Mouse (Mus musculus) ES-E14 (cell line): ENCODE measurements at regions not wholly inside any gene's neighbourhood (a gene's known extent, or its start where the extent isn't known, plus 50 kb on each side); places are given as distances from the start of the nearest gene placed in this dataset.
A peak's percentile ranks its signal among the peaks of the same experiment; 100 is the strongest.

Source experiments
- DNase-seq: peaks from one replicate; pipeline ENCODE4 v3.0.0-alpha.2; 2013; ENCODE audit warnings: low read depth, low spot score
- H3K27ac ChIP-seq: 2 replicates; pipeline ENCODE4 v1.5.1; 2012; ENCODE audit warnings: low read depth, mild to moderate bottlenecking, low read length, moderate library complexity, mixed read lengths; ENCODE audit not compliant: poor library complexity, insufficient read depth, severe bottlenecking
- H3K36me3 ChIP-seq: 2 replicates; pipeline ENCODE4 v1.6.1; 2012; ENCODE audit warnings: mild to moderate bottlenecking, low read length, moderate library complexity, mixed read lengths; ENCODE audit not compliant: control insufficient read depth, poor library complexity, insufficient read depth, severe bottlenecking
- H3K4me1 ChIP-seq, 2 experiments: fragments of 150-350 bp in 1 of 2; sonication (generic) in 1 of 2; 2 replicates each; pipeline ENCODE4 v1.6.1; 2012; ENCODE audit warnings: low read length in 2 of 2, mild to moderate bottlenecking in 1 of 2, mixed read lengths in 1 of 2; ENCODE audit not compliant: control insufficient read depth in 2 of 2, insufficient read depth in 2 of 2, poor library complexity in 1 of 2
- H3K4me3 ChIP-seq, 2 experiments: fragments of 150-350 bp in 1 of 2; sonication (generic) in 1 of 2; 2 replicates each; pipeline ENCODE4 v1.5.1; 2012; ENCODE audit warnings: low read length in 2 of 2, low read depth in 1 of 2, mild to moderate bottlenecking in 1 of 2, mixed read lengths in 1 of 2; ENCODE audit not compliant: insufficient read depth in 1 of 2, poor library complexity in 1 of 2, severe bottlenecking in 1 of 2
- H3K9ac ChIP-seq: 2 replicates; pipeline ENCODE4 v1.6.1; 2012; ENCODE audit warnings: low read depth, mild to moderate bottlenecking, low read length, mixed read lengths; ENCODE audit not compliant: poor library complexity, insufficient read depth, severe bottlenecking
- H3K9me3 ChIP-seq: fragments of 150-350 bp; sonication (generic); 2 replicates; pipeline ENCODE4 v1.6.1; 2012; ENCODE audit warnings: low read depth, mild to moderate bottlenecking, low read length; ENCODE audit not compliant: control insufficient read depth, insufficient read depth
- CHD2 ChIP-seq: IDR thresholded peaks from 2 replicates; pipeline ENCODE4 v1.6.1; 2014; ENCODE audit warnings: mild to moderate bottlenecking, low read depth, low read length, inconsistent platforms
- HCFC1 ChIP-seq: IDR thresholded peaks from 2 replicates; pipeline ENCODE4 v1.6.1; 2012; ENCODE audit warnings: low read length, inconsistent platforms, borderline replicate concordance; ENCODE audit not compliant: insufficient read depth
- MAFK ChIP-seq: IDR thresholded peaks from 2 replicates; pipeline ENCODE4 v1.6.1; 2014; ENCODE audit warnings: mild to moderate bottlenecking, low read depth, low read length, inconsistent platforms; ENCODE audit not compliant: insufficient read depth
- ZC3H11A ChIP-seq: IDR thresholded peaks from 2 replicates; pipeline ENCODE4 v1.6.1; 2012; ENCODE audit warnings: low read depth, mild to moderate bottlenecking, inconsistent platforms, low read length, borderline replicate concordance
- ZNF384 ChIP-seq: IDR thresholded peaks from 2 replicates; pipeline ENCODE4 v1.6.1; 2012; ENCODE audit warnings: low read depth, low read length, inconsistent platforms
- in situ Hi-C, 2 experiments: fragments of 600-800 bp; cut with MboI; formaldehyde crosslinking; loops; one replicate each; pipeline ENCODE4 v1.15.1; 2025; ENCODE audit warnings: low sequenced_read_pairs in 2 of 2, inconsistent platforms in 1 of 2; ENCODE audit not compliant: unreplicated experiment in 2 of 2

DNA sequence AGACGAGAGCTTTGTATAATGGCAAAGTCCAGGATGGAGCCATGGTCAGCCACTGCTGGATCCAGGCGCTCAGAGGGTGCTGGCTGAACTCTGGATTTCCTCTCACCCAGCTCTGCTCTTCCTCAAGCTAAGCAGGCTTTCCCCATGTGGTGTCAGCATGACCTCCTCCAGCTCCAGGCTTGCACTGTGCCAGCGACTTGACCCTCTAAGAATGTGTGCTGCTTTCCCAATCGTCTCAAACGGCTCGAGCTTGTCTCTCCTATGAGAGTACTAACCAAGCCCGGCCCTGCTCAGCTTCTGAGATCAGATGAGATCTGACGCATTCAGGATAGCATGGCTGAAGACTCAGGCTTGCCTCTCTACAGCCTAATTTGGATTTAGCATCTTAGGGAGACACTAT, 79.1 kb downstream of the Smim20 start:
- H3K36me3 ChIP-seq: no peaks in the 10 kb centered on the region
- no peak overlapping the region for H3K9ac ChIP-seq
- no peak for DNase-seq
- no peaks in the 10 kb centered on the region for H3K4me1 ChIP-seq
- no peak overlapping the region for H3K4me3 ChIP-seq
- no peaks in the 10 kb centered on the region for H3K9me3 ChIP-seq
- in situ Hi-C loops: loop anchor here in 1 of 2 experiments (25.0 kb wide), 1 partner anchor 766 kb away; no protein-coding TSS in a partner anchor
- H3K27ac ChIP-seq: no peak overlapping the region
- no peak for TF ChIP-seq MAFK
- TF ChIP-seq CHD2: no peak
- no peak for TF ChIP-seq ZC3H11A
- TF ChIP-seq ZNF384: no peak
- no peak for TF ChIP-seq HCFC1

DNA sequence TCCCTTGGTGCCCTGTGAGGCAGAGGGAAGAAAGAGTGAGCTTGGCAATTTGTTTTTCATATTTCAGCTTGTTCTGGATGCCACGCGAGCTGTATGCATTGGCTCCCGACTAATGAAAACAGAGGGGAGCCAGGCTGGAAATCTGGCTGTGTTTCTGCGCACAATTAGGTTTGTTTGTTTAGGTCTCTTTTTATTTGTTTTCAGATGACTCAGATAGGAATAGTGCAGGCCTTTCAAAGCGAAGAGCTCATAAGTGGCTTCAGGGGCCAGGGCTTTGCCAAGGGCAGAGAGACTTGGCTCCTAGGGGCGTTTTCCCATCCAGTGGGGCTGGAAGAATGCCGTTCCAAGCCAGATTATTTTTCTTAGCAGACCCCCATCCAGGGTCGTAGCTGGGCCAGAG, 79.9 kb downstream of the Smim20 start:
- Histone ChIP-seq H3K4me1 (no peaks in the 10 kb centered on the region), H3K9me3 (no peaks in the 10 kb centered on the region), H3K36me3 (no peaks in the 10 kb centered on the region), H3K9ac (no peak overlapping the region), H3K4me3 (no peak overlapping the region), H3K27ac (no peak overlapping the region)
- no peak for TF ChIP-seq ZC3H11A
- TF ChIP-seq MAFK: no peak
- no peak for TF ChIP-seq HCFC1
- no peak for TF ChIP-seq CHD2
- no peak for TF ChIP-seq ZNF384
- no peak for DNase-seq
- in situ Hi-C loops: loop anchor here in 1 of 2 experiments (25.0 kb wide), 1 partner anchor 766 kb away; no protein-coding TSS in a partner anchor

DNA sequence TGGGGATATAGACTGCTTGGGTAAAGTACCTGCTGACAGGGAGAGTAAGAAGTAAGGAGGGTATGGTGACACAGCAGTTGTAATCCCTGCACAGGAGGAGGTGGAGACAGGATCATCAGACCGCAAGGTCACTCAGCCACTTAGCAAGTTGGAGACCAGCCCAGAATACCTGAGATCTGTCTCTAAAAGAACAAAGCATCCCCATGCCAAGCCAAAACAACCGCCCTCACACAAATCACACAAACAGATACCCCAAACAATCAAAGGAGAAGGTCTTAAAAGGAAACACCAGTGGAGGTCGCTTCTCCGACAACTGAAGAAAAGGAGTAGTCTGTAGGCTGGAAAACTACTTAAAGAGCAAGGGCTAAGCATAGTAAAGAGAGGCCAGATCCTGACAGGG, 86.0 kb downstream of the Smim20 start:
- no peaks in the 10 kb centered on the region for H3K9me3 ChIP-seq
- H3K9ac ChIP-seq: no peak overlapping the region
- H3K36me3 ChIP-seq: no peaks in the 10 kb centered on the region
- H3K4me1 ChIP-seq: peaks cover 6 to 17% of the 10 kb centered on the region in 2 experiments
- TF ChIP-seq HCFC1 (no peak), CHD2 (no peak), ZNF384 (no peak), ZC3H11A (no peak), MAFK (no peak)
- H3K27ac ChIP-seq: no peak overlapping the region
- in situ Hi-C loops: loop anchor here (10.0 to 25.0 kb wide), 2 partner anchors 242 to 259 kb away; no protein-coding TSS in a partner anchor
- no peak overlapping the region for H3K4me3 ChIP-seq
- DNase-seq: no peak

DNA sequence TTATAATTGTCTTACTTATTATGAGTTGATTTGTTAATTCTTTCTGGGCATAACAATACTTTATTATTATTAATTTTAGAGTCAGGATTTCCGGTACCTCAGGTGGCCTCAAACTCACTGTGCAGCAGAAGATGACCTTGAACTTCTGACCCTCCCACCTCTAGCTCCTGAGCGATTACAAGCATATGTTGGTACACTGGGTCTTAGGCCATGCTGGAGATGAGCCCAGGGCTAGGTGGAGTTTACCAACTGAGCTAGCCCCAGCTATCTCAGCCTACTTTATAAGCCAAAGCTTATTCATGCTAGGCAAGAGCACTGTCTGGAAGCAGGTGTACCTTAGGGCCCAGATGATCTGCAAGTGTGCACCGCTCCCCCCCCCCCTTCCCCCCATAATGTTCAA, 87.4 kb downstream of the Smim20 start:
- DNase-seq: no peak
- H3K9ac ChIP-seq: no peak overlapping the region
- no peak overlapping the region for H3K4me3 ChIP-seq
- H3K4me1 ChIP-seq: peaks cover 6 to 26% of the 10 kb centered on the region in 2 experiments
- in situ Hi-C loops: loop anchor here (10.0 to 25.0 kb wide), 2 partner anchors 241 to 258 kb away; no protein-coding TSS in a partner anchor
- H3K9me3 ChIP-seq: no peaks in the 10 kb centered on the region
- no peak overlapping the region; the same call in 1 of the 2 replicates for H3K27ac ChIP-seq
- TF ChIP-seq MAFK (no peak), ZC3H11A (no peak), CHD2 (no peak), HCFC1 (no peak), ZNF384 (no peak)
- no peaks in the 10 kb centered on the region for H3K36me3 ChIP-seq

DNA sequence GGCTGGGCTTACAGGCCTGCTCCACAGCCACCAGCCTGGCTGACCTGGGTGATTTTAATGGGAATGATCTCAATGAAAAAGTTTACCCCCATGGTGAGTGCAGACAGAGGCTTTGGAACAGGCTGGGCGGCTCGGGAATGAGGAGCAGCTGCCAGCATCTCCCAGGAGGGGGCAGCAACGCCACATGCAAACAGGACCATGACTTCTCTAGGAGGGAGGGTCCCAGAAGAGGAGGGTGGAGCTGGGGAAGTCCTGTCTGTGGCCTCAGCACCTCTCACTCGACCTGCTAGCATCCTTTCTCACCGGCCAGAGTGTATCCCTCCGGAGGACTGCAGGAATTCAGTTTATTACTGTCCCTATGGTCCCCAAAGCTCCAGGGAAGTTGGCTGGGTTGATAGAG, 88.2 kb downstream of the Smim20 start:
- no peak for TF ChIP-seq ZNF384
- peak; percentile 100 for TF ChIP-seq ZC3H11A
- Histone ChIP-seq H3K36me3 (no peaks in the 10 kb centered on the region), H3K4me1 (peaks cover 6 to 26% of the 10 kb centered on the region in 2 experiments), H3K9me3 (no peaks in the 10 kb centered on the region), H3K4me3 (no peak overlapping the region; a peak in 1 of 4 replicates), H3K9ac (no peak overlapping the region; the same call in 1 of the 2 replicates), H3K27ac (peak overlapping the region; percentile 59; the same call in 1 of the 2 replicates)
- DNase-seq: peak; percentile 86
- in situ Hi-C loops: loop anchor here (10.0 to 25.0 kb wide), 2 partner anchors 240 to 257 kb away; no protein-coding TSS in a partner anchor
